Mouse (Mus musculus): ENCODE results near the gene Icosl. TPM values are rescaled to one million over a fixed set of nuclear protein-coding genes. Genes with fewer than 3 reads are reported as not detected.
"Not testable (repeated sequence)": the region's sequence is repeated elsewhere in the genome, so short reads cannot be mapped to it uniquely, and the experiment has no call there.

Icosl gene
- polyA plus RNA-seq, 1 experiment from 2014 or later: 0.81 TPM

DNA sequence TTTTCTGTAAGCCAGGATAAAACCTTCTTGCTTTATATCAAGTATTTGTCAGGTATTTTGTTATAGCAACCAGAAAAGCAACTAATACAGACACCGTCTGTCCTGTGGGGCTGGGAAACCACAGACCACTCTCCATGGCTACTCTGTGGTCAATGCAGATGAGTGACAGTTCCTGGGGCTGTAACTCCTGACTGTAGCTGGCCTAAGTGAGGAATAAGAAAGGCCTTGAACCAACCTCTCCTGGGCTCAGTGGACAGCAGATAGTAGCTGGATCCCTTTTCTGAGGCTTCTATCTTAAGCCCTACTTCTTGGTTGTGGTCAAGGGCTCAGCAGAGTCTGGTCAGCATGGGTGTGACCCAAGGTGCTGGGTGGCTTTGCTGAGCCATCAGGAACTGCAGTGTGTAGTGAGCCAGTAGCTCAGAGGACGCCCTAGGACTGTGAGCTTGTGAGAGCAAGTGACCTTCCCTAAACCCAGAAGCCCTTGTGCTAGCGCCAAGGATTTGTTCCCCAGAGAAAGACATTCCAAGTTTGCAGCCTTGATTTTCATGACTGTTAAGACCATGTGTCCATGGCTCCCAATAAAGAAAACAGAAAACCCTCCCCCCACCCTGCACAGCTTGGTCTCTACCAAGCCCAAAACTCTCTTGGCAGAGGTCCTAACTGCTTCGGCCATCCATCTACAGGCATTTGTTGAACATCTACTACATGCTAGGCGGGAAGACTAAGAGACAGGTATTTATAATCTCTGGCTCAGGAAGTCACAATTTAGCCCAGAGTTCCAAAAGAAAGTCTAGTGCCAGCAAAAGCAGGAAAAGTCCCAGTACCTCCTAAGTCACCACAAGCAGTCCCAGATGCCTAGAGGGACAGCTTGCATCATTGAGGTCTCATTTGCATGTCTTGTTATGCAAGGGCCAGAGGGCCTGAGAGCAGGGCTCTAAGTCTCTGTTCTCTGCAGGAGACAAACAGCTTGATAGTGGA is 27.1 kb downstream of the Icosl start:
- WGBS: 85% methylated on average over 5 of the region's 5 CpGs
- H3K4me1 ChIP-seq: peaks cover 2% of the 10 kb centered on the region
- no peaks in the 10 kb centered on the region for H3K9me3 ChIP-seq (replicated peaks)
- H3K4me2 ChIP-seq: no peak overlapping the region
- no peak for ATAC-seq (ENCODE audit: low FRiP score)
- no peak overlapping the region for H3K9ac ChIP-seq (replicated peaks)
- no peak overlapping the region for H3K27ac ChIP-seq (replicated peaks)
- no peaks in the 10 kb centered on the region for H3K36me3 ChIP-seq
- no peak overlapping the region for H3K4me3 ChIP-seq (replicated peaks)
- H3K27me3 ChIP-seq (replicated peaks): no peaks in the 10 kb centered on the region

- H3K9ac ChIP-seq (replicated peaks); ATAC-seq (ENCODE audit: low FRiP score); H3K4me2 ChIP-seq; H3K27me3 ChIP-seq (replicated peaks); H3K4me1 ChIP-seq; H3K27ac ChIP-seq (replicated peaks); H3K9me3 ChIP-seq (replicated peaks); H3K36me3 ChIP-seq; H3K4me3 ChIP-seq (replicated peaks): not testable (repeated sequence)
Observed at GRCm38 (mm10) chr10:78099860-78100259, 30.8 kb downstream of the Icosl start.

GRCm38 (mm10) chr10:78100989-78101780 is 32.1 kb downstream of the Icosl start:
- H3K4me2 ChIP-seq: peak overlapping the region; percentile 52
- H3K4me3 ChIP-seq (replicated peaks): peak overlapping the region; percentile 16
- peak; percentile 83 for ATAC-seq (ENCODE audit: low FRiP score)
- no peaks in the 10 kb centered on the region for H3K9me3 ChIP-seq (replicated peaks)
- WGBS: 39% methylated on average over 16 of the region's 16 CpGs
- peaks cover 12% of the 10 kb centered on the region for H3K4me1 ChIP-seq
- H3K9ac ChIP-seq (replicated peaks): 0 out of 2 replicates have a peak overlapping the region, but pooled peaks have one; percentile 6
- no peaks in the 10 kb centered on the region for H3K36me3 ChIP-seq
- H3K27me3 ChIP-seq (replicated peaks): no peaks in the 10 kb centered on the region
- no peak overlapping the region for H3K27ac ChIP-seq (replicated peaks)

GRCm38 (mm10) chr10:78104555-78105490 is 35.7 kb downstream of the Icosl start:
- H3K4me2 ChIP-seq: no peak overlapping the region
- no peaks in the 10 kb centered on the region for H3K9me3 ChIP-seq (replicated peaks)
- H3K4me3 ChIP-seq (replicated peaks): no peak overlapping the region
- H3K27ac ChIP-seq (replicated peaks): peak overlapping the region; percentile 54; the same call in 1 of the 2 replicates
- H3K27me3 ChIP-seq (replicated peaks): no peaks in the 10 kb centered on the region
- H3K9ac ChIP-seq (replicated peaks): no peak overlapping the region
- ATAC-seq (ENCODE audit: low FRiP score): 0 out of 2 replicates have a peak, but pooled peaks have one; percentile 40
- 64% methylated on average over 11 of the region's 11 CpGs for WGBS
- peaks cover 12% of the 10 kb centered on the region for H3K4me1 ChIP-seq
- H3K36me3 ChIP-seq: no peaks in the 10 kb centered on the region

DNA sequence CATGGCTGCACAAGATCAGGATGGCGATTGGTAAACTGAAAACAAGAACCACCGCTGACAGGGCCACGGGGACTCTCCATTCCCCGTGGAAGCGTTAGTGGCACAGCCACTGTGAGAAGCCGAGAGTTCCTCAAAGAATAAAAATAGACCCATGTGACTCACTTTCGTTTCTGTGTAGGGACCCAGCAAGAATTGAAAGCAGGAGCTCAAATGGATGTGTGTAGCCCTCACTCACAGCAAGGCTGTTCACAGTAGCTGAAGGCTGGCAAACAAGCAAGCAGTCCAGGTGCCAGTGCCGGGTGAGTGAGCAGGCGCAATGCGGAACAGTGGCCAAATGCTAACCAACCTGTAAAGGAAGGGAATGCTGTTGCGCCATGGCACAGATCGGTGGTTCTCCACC is 36.4 kb downstream of the Icosl start:
- no peak overlapping the region for H3K9ac ChIP-seq (replicated peaks)
- H3K27ac ChIP-seq (replicated peaks): peak overlapping the region; percentile 54; the same call in 1 of the 2 replicates
- no peaks in the 10 kb centered on the region for H3K36me3 ChIP-seq
- peaks cover 12% of the 10 kb centered on the region for H3K4me1 ChIP-seq
- no peak for ATAC-seq (ENCODE audit: low FRiP score)
- no peaks in the 10 kb centered on the region for H3K9me3 ChIP-seq (replicated peaks)
- no peak overlapping the region for H3K4me2 ChIP-seq
- no peak overlapping the region for H3K4me3 ChIP-seq (replicated peaks)
- 78% methylated on average over 12 of the region's 12 CpGs for WGBS
- no peaks in the 10 kb centered on the region for H3K27me3 ChIP-seq (replicated peaks)

- H3K4me3 ChIP-seq (replicated peaks): no peak overlapping the region
- H3K4me2 ChIP-seq: no peak overlapping the region
- H3K27ac ChIP-seq (replicated peaks): no peak overlapping the region
- no peaks in the 10 kb centered on the region for H3K9me3 ChIP-seq (replicated peaks)
- ATAC-seq (ENCODE audit: low FRiP score): no peak
- H3K27me3 ChIP-seq (replicated peaks): no peaks in the 10 kb centered on the region
- H3K4me1 ChIP-seq: no peaks in the 10 kb centered on the region
- H3K36me3 ChIP-seq: no peaks in the 10 kb centered on the region
- WGBS: 70% methylated on average over 4 of the region's 4 CpGs
- H3K9ac ChIP-seq (replicated peaks): no peak overlapping the region
Observed at GRCm38 (mm10) chr10:78114521-78115092, 45.5 kb downstream of the Icosl start.

DNA sequence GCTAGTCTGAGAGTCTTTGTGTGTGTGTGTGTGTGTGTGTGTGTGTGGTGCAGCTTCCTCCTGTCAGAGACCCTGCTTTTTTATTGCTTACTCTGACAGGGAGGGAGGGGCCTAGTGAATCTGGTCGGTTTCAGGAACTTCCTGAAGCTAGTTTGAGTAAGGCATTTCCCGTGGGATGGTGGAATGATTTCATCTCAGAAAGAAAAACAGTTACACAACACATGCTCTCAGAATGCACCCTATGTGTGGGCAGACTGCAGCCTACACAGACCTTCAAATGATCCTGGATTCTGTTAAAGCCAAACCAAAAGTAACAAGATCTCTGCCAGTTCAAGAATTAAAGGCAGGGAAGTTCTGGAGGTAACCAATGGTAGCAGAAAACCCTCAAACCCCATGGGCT is 46.1 kb downstream of the Icosl start:
- Histone ChIP-seq H3K27ac (replicated peaks) (no peak overlapping the region), H3K9ac (replicated peaks) (no peak overlapping the region), H3K4me1 (no peaks in the 10 kb centered on the region), H3K4me2 (no peak overlapping the region), H3K4me3 (replicated peaks) (no peak overlapping the region), H3K36me3 (no peaks in the 10 kb centered on the region), H3K27me3 (replicated peaks) (no peaks in the 10 kb centered on the region), H3K9me3 (replicated peaks) (no peaks in the 10 kb centered on the region)
- 90% methylated on average over 2 of the region's 2 CpGs for WGBS
- ATAC-seq (ENCODE audit: low FRiP score): no peak

DNA sequence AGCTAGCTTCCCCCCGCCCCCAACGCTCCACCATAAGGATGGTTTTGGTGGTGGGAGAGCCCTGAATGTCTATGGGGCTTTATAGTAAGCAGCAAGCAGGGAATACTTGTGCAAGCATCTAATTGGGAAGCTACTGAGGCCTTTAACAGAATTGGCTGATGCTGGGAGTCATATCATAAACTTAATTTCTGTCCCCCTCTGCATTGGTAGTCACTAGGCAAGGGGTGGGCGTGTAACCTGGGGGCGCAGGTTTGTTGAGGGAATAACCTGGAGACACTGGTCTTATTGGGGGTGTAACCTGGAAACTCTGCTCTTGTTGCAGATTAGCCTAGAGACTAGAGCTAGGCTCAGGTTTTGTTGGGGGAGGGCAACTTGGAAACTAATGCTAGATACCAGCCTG is 50.3 kb downstream of the Icosl start:
- H3K4me3 ChIP-seq (replicated peaks): no peak overlapping the region
- H3K27me3 ChIP-seq (replicated peaks): no peaks in the 10 kb centered on the region
- no peaks in the 10 kb centered on the region for H3K9me3 ChIP-seq (replicated peaks)
- no peak overlapping the region for H3K9ac ChIP-seq (replicated peaks)
- no peaks in the 10 kb centered on the region for H3K36me3 ChIP-seq
- ATAC-seq (ENCODE audit: low FRiP score): no peak
- H3K27ac ChIP-seq (replicated peaks): no peak overlapping the region
- 95% methylated on average over 4 of the region's 4 CpGs for WGBS
- no peak overlapping the region for H3K4me2 ChIP-seq
- no peaks in the 10 kb centered on the region for H3K4me1 ChIP-seq

DNA sequence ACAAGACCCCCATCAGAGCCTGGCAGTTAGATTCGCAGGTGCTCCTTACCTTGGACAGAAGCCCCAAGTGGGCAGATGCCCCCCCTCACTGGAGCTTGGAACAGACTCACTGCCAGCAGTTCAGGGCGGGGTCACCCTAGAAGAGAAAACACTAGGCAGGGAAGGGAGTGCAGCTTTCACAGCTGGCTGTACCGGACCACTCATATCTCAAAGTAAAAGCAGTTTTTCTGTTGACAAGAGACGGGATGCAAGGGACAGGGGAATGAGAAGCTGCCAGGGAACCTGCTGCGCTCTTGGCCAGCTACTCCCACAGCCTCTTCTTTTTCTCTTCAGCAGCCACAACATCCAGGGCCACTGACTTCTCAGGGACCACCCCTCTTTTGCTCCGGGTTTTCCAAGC is 55.0 kb downstream of the Icosl start:
- H3K4me3 ChIP-seq (replicated peaks); H3K27me3 ChIP-seq (replicated peaks); H3K9me3 ChIP-seq (replicated peaks); H3K9ac ChIP-seq (replicated peaks); H3K36me3 ChIP-seq; ATAC-seq (ENCODE audit: low FRiP score); H3K4me2 ChIP-seq; H3K27ac ChIP-seq (replicated peaks); H3K4me1 ChIP-seq: not testable (repeated sequence)
- 71% methylated on average over 6 of the region's 6 CpGs for WGBS

GRCm38 (mm10) chr10:78125061-78125460 is 56.0 kb downstream of the Icosl start:
- H3K4me3 ChIP-seq (replicated peaks); H3K27ac ChIP-seq (replicated peaks); H3K36me3 ChIP-seq; ATAC-seq (ENCODE audit: low FRiP score); H3K9me3 ChIP-seq (replicated peaks); H3K4me1 ChIP-seq; H3K27me3 ChIP-seq (replicated peaks); H3K9ac ChIP-seq (replicated peaks); H3K4me2 ChIP-seq: not testable (repeated sequence)
- 93% methylated on average over 8 of the region's 8 CpGs for WGBS

DNA sequence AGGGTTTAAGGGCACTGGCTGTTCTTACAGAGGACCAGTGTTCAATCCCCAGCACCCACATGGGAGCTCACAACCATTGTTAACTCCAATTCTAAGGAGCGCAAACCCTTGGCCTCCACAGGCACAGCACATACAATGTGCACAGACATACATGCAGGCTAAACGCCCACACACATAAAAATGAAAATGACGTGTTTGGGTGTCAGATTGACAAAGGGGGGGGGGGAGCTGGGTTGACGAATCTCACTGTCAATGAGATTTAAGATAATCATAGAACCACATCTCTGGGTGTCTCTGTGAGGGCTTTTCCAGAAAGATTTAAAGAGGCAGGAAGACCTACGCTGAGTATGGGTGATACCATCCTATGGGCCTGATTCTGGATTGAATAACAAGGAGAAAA is 57.2 kb downstream of the Icosl start:
- Histone ChIP-seq H3K4me2 (no peak overlapping the region), H3K4me1 (peaks cover 4% of the 10 kb centered on the region; the same call in 1 of the 2 replicates), H3K36me3 (no peaks in the 10 kb centered on the region), H3K4me3 (replicated peaks) (no peak overlapping the region), H3K27ac (replicated peaks) (no peak overlapping the region), H3K9ac (replicated peaks) (no peak overlapping the region), H3K27me3 (replicated peaks) (no peaks in the 10 kb centered on the region), H3K9me3 (replicated peaks) (no peaks in the 10 kb centered on the region)
- WGBS: 93% methylated on average over 5 of the region's 5 CpGs
- no peak for ATAC-seq (ENCODE audit: low FRiP score)
